Mouse (Mus musculus): Measurements from ENCODE around the gene Olfr739.

Gene Olfr739

GRCm38 (mm10) chr14:50418326-50418725 is at the start of gene Olfr739:
Olfr739 (plus strand) TSS chr14:50418626.
- no peak for DNase-seq (ENCODE audit: low read depth, low spot score)

DNA sequence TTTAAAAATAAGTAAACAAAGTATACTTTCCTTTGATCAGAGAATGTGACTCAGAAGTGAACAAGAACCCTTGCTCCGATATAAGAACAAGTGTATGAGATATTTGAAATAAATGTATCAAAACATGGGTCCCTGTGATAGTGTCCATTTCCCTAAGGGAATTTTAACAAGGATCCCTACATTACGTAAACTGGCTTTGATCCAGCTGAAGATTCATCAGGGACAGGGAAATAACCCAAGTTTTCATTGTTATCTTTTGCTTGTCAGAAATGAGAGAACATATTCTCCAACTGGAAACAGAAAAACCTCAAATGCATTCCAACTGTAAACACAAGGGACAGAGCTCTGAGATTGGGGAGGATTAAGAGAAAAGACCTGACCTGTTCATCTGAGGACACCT is 37.6 kb upstream of the Olfr739 start, which contains the start of gene Olfr736:
Olfr736 (plus strand) TSS at position 301 of the 400 bp plus-strand sequence.
- no peak for DNase-seq (ENCODE audit: low read depth, low spot score)

- no peak for DNase-seq (ENCODE audit: low read depth, low spot score)
Measured at GRCm38 (mm10) chr14:50407268-50407667, 11.2 kb upstream of the Olfr739 start, which contains the start of gene Olfr738. Olfr738 (plus strand) TSS chr14:50407568.

GRCm38 (mm10) chr14:50445245-50445644 is 26.8 kb downstream of the Olfr739 start, which contains the start of gene Olfr740:
Olfr740 (plus strand) TSS chr14:50445545.
- DNase-seq (ENCODE audit: low read depth, low spot score), result no peak

DNA sequence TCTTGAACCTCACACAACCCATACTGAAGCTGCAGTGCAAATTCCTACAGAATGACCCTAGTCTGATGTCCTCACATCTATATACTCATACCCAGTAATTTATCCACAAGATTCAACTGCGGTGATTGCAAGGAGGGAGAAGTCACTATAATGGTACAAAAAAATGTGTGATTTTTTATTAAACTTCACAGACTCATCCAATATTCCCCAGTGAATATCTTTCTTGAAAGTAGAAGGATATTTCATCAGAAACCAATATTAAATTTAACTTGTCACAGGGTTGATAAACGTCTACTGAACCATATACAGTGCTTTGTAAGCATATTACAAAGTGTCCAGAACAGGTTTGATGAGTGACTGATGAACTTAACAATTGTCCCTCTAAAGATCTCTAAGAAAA is 54.0 kb downstream of the Olfr739 start, which contains the start of gene Olfr741:
Olfr741 (plus strand) TSS at position 301 of the 400 bp plus-strand sequence.
- DNase-seq (ENCODE audit: low read depth, low spot score), result no peak
